Mouse (Mus musculus) thymus, postnatal 4 days (tissue): ENCODE measurements around the gene Greb1.

ENCODE experiments used
- DNase-seq: peaks from one replicate; pipeline ENCODE4 v3.0.0; 2021

The Greb1 gene

DNA sequence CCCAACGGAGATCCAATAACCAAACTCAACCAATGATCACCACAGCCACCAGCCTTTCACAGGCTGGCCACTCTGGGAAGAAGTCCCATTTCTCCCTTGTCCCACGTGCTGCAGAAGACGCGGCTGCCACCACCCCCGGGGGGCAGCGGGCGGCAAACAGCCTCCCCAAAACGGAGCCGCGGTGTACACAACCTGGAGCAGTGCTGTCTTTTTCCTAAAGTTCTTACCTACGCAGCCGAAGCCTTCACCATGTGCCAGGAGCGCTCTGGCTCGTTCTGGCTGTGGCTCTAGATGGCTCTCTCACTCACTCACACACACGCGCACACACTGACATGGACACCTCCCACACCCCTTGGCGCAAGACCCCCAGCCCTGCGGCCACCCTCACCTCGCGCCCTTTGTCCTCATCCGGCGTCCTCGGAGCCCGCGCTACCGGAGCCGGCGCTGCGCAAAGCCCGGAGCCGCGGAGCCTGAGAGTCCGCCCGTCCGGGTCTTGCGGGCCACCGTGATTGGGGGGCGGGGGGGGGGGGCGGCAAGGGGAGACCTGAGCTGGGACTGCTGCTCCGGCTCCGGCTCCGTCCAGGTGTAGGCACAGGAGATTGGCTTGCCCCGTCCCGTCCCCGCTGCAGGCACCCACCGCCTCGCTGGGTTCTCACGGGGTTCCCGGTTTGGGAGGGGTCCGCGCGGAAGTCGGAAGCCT is at the start of gene Greb1:
Greb1 (minus strand) TSS at position 628 of the 700 bp plus-strand sequence.
- DNase-seq: peak; percentile 53

DNA sequence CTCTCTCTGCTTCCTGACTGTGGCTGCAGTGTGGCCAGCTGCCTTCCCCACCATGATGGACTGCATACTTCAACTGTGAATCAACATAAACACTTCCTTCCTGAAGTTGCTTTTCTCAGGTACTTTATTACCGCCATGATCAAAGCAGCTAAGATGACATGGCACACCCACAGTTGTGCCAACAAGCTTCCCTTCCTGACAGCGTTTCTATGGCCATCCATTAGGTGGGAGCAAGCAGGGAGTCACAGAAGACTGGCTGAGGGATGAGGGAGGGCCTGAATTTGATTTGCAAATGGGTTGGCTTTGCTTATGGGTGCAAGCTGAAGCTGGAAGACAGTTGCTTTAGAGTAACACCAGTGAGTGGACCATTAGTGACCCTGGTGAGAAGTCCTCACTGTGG is 49.1 kb upstream of the Greb1 start:
- DNase-seq: no peak

DNA sequence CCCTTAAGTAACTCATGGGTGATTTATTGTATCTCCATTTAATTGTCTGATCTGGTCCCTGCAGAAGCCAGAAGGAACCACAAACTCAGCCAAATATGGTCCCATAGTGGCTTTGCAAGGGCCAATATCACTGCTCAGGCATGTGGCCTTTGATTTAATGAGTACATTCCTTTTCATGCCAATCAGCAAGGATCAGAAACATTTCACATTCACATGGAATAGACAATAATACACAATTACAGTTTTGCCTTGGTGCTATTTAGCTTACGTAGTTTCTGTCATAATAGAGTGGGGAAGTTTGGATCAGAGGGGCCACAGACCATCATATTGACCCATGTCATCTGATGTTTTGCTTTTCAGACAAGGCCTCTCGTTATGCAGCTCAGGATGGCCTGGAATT is 47.8 kb upstream of the Greb1 start:
- DNase-seq: no peak

DNA sequence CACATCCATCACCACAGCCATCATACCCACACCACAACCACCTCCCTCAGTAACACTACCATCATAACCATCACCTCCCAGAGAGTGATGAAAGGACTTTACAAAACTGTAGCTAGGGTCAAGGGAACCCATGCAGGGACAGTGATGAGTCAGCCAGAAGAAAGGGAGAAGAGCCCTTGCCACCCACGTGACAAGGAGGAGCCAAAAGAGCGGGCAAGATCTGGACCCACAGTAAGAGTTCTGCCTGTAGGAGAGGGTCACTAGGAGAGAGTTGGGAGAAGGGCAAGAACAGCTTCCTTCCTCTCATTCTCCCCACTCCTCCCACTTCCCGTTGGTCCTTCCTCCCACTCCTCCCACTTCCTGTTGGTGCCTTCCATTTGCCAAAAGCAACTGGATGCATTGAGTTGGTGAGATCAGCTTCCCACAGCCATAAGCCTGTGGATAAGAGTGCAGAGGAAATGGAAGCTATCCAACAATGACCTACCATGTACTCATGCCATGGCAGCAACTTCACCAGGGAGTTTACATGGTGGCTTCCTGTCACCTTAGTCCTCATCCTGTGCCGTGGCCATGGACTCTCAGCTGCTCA is 46.6 kb upstream of the Greb1 start:
- no peak for DNase-seq

DNA sequence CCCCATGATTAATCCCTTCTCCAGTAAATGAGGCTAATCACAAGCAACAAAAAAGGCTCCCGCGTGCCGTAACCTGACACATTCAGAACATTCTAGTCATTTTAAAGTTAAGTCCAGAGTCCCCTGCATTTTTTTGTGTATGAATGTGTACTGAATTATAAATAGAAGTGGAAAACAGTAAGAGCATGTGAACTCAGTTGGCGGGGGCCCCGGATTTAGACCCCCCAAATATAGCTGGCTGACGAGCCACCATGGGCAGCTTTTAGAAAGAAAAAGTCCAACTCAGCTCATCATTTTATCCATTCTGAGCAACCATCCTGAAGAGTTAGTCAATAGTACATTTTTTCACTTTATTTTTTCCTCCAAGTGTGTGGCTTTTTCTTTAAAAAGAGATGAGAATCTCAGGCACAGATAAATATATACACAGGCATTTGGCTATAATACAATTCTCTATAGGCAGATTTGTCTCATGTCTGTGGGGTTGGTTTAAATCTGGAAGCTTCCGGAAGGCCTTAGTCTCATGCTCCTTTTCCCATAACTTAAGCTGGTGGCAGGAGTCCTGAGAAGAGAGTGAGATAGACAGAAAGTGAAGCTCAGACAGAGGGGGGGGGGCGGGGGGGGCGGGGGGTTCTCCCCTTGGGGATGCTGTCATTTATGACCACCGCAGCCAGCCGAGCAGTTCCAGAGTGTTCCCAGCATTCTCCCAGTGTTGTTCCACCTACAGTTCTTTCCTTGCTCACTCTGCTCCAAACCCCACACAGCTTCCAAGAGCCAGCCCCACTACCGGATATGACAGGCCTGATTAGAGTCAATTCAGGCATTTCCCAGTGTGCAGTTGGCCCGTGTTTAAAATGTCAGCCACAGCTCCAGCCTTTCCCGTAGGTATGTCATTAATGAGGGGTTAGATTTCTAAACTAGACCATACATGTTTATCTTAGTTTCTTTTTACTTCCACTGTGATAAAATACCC is 44.2 kb upstream of the Greb1 start:
- no peak for DNase-seq

DNA sequence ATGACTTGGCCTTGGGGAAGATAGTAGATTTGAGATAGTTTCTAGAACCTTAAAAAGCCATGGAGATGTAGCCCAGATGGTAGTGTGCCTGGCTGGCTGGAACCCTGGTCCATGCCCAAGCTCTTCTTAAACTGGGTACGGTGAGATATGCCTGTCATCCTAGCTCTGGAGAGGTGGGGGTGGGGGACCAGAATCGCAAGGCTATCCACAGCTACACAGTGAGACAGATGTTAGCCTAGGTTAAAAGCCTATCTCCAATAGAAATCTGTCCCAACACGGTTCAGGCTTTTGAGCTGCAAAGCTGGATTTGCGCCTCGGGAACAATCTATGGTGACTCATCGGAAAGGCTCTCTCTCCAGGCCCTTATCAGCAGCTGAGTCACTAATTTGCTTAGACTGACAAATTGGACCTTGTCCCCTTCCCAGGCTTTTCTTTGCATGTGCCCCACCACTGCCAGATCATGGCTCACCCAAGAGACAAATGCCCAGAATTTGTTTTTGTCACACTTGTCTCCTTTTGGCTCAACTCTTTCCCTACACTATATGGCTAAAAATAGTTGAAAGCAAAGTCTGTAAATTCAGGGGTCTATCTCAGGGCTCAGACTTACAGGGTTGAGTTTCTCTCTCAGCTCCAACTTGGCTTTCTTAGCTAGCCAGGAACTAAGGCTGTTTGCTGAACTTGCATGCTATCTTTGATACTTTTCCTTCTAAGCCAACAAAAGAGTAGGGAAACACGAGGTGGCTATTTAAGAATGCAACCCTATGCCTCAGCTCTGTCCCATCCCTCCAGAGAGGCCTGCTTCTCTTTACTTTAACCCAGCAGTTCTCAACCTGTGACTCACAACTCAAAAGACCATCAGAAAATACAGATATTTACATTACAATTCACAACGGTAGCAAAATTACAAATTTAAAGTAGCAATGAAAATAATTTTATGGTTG is 40.4 kb upstream of the Greb1 start:
- DNase-seq: no peak

DNA sequence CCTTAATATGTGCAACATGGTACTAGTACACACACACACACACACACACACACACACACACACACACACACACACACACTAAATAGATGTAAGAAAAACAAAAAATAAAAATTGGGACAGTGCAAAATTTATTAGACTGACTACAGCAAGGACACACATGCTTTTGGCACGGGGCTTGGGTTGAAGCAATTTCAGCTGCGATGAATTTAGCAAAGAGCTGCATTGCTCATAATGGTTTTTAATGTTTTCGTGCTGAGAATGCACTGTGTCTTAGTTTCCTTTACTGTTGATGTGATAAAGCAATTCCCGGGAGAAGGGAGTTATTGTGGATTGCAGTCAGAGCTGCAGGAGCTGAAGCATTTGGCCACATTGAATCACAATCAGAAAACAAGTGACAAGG is 37.1 kb upstream of the Greb1 start:
- no peak for DNase-seq

DNA sequence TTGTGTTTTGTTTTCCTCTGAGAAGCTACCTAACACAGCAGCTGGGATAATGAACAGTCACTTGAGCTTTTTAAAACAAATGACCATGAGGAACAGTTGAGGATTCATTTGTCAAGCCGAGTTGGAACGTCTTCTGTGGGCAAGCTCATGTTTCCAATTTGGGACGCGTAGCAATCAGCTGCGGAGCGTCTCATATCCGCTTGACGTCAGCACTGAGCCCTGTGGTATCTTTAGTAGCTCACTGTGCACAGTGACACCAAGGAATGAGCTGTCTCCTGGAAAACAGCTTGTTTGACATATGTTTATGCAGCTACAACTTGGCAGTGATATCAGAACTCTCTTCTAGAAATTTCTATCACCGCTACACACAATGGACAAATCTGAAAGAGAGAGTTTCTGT is 35.5 kb upstream of the Greb1 start:
- no peak for DNase-seq

DNA sequence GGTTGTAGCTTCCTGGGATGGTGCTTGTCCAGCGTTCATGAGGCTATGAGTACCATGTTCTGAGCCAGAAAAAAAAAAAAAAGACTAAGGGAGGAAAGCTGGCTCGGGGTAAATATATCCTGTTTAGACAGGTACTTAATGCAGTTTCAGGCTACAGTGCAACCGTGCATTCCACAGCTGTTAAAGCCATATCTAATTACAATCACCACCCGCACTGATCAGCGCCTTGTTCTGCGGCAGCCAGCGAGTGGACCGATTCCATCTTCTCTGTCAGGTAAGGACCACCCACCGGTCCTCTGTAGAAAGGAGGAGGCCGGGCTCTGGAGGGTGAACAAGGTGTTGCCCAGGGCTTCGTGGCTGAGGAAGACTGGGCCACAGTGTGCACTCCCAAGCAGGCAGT is 34.0 kb upstream of the Greb1 start:
- no peak for DNase-seq

DNA sequence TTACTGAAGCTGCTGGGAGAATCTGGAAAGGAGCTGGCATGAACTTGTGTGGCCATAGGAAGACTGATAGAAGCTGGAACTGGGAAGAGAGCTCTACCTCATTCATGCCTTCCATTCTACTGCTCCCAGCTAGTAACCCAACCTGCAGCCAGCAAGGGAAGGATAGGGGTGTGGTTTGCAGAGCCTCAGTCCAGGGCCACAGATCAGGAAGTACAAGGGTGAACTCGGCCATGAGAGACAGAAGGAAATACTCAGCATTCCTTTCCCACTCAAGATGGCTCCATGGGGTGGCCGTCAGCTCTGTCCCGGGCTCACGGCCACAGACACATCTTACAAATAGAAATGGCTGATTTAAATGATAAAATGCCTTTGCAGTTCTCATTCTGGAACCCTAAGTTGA is 30.4 kb upstream of the Greb1 start:
- DNase-seq: no peak

DNA sequence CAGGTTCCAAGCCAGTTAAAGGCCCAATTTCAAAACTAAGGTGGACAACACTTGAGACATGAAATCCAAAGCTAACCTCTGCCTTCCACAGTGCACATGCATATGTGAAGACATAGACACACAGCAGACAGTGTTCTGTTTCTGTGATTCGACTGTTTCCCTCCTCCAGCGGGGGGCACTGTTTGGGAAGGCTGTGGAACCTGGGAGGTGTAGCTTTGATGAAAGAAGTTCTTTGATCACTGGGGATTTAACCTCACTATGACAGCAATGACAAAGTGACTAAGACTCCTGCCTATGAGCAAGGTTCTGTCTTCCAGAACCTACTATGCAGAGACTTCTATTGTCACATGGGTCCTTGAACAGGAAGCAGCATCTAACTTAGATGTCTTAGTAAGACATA is 29.1 kb upstream of the Greb1 start:
- peak; percentile 22 for DNase-seq

DNA sequence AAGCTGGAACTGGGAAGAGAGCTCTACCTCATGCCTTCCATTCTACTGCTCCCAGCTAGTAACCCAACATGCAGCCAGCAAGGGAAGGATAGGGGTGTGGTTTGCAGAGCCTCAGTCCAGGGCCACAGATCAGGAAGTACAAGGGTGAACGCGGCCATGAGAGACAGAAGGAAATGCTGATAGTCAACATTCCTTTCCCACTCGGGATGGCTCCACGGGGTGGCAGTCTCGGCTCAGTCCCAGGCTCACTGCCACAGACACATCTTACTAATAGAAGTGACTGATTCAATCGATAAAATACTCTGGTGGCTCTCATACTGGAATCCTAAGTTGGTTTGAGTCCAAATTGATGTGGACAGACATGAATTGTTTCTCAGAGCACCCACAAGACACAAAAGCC is 27.8 kb upstream of the Greb1 start:
- DNase-seq: no peak

DNA sequence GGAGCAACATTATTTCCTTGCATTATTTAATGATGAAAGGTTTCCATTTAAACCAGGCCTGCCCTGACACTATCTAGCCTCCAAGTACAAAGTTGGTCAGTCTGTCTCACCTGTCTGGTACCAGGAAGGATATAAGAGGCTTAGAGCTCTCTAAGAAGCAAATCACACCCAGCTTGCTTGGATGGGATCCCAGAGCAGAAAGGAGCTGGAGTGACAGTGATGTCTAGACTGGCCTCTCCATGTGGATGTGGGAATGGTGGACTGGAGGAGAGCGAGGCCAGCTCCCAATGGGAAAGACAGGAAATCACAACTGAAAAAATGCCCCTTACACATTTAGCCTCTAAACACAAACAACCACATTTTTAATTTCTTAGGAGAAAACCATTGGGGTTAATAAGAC is 23.0 kb upstream of the Greb1 start:
- DNase-seq: no peak

DNA sequence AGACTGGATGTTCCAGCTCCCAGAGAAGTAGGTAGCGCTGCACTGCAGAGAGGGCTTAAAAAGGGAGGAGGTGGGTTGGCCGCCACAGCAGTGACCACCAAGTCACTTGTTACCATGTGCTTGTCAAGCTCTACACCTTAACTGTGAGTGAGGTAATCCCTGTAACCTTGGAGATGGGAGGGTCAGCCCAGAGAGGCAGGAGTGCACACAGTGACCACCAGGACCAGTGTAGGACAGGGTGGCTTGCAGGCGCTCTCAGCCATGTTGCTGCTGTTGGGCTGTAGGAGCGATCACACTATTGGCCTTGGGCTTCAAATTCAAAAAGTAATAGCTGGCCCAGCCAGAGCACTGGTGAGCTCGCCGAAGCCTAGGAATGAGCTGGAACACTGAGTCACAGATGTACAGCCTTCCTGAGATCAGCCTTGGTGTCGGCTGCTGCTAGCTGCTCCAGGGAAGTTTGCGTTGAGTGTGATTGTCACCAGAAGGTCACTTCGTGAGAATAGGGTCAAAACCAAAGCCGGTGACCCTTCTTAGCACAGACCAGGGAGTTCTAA is 21.6 kb upstream of the Greb1 start:
- DNase-seq: no peak

DNA sequence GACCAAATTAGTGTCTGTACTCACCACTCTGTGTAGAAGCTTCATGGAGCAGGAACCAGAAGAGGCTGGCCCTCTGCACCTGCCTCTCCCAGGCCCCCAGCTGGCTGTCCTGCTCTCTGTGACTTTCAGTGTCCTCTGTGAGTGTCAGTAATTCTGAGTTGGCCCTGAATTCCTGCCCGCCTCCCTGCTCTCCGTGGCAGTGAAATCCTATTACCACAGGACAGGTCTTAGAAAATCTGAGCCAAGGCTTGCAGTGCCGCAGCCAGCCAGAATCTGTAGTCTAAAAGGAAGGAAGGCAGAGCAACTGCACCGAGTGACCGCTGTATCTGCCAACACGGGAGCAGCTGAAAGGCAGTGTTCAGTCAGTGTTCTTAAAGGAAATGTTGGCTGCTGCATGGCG is 20.1 kb upstream of the Greb1 start:
- no peak for DNase-seq

DNA sequence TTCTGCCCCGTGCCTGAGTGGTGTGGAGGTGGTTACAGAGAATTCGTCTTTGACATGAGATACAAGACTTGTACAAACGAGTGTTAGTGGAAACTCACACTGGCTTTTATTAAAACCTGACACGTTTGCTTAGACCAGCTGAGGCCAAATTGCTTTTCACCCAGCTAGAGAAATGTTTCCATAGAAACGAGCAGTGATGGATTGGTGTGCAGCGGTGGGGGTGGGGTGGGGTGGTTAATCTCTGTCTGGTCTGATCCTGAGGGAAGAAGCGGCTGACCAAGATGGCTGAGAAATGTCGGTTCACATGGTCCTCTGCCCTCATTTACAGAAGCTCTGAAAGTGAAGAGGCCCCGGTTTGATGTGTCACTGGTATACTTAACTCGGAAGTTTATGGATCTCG is 17.8 kb upstream of the Greb1 start:
- no peak for DNase-seq

DNA sequence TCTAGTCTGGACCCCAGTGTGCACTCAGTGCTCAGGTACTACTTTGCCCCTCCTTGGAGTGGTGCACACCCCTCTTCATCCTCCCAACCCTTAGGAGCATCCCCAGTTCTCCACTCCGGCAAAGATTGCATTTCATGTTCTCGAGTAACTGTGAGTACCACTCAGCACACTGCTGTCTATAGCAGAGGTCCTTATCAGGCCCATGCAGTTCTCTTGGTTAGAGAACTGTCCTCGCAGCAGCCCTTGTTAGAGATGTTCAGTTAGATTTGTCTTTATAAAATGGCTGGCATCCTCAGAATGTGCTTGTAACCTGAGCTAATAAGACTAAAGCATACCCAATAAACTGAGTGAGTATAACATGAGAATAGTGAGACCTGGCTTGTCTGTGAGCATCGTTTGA is 16.5 kb upstream of the Greb1 start:
- no peak for DNase-seq

DNA sequence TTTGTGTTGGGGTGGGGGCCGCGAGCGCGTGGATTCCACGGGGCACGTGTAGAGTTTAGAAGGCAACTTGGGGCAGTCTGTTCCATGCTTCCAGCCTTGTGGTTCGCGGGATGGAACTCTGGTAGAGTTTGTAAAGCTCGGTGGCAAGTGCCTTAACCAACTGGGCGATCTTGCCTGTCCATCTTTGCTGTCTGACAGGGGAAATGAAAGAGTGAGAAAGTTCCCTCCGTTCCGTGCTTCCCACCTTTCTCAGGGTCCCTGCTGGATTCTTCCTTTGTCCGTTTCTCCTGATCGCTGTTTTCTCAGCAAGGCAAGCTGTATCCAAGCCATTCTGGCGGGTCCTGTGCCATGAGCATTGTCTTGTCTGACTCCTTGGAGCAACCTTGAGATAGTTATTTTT is 10.8 kb upstream of the Greb1 start:
- DNase-seq: no peak

DNA sequence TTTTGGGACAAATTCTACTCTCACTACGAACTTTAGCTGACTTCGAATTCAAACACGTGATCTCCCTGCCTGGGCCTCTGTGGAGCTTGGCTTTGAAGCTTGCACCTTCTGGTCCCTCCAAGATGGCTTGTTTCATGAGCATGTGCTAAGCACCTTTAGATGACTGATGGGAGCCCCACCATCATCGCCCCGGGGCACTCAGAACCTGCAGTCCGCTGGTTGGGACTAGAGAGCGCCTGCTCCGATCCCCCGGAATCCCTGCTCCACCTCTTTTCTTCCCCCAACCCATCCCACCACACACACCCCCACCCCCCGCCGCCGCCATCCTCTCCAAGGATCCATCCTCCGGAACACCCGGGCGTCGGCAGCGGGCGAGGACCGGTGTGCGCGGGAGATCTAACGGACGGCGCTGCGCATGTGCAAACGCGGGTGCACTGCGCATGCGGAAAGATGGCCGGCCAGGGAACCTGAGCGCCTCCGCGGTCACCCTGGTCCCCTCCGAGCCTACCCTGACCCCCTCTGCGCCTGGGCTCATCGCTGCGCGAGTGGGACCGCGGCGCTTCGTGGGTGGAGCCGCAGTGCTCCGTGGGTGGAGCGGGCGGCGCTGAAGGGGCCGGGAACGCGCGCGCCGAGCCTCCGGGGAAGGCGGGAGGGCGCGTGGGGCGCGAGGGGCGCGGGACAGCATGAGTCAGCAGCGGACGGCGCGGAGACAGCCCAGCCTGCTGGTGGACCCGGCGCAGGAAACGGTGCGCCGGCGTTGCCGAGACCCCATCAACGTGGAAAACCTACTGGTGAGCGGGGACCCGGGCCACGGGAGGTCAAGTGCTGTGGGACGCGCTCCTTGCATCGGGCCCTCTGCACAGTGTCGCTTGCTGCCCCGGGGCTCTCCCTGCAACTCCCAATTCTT is 10.1 kb upstream of the Greb1 start, which contains the start of gene E2f6:
E2f6 (plus strand) TSS at position 439 of the 907 bp plus-strand sequence.
- DNase-seq: peak; percentile 89

DNA sequence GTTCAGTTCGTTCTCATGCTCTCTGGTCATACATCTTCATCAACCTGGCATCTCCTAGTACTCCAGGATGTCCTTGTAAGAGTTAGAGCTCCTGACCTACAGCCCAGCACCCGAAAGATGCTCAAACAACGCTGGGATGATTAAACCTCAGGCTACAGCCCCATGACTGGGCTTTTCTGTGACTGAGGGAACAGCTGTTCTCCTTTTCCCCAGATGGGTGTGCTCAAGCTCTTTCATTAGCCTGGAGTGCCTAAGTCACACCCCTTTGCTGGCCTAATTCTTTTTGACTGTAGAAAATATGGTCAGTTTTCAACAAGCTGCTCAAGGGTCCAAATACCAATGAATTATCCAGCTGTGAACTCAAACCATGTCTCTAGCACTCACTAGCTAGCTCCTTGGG is 7.4 kb upstream of the Greb1 start:
- DNase-seq: peak; percentile 27

DNA sequence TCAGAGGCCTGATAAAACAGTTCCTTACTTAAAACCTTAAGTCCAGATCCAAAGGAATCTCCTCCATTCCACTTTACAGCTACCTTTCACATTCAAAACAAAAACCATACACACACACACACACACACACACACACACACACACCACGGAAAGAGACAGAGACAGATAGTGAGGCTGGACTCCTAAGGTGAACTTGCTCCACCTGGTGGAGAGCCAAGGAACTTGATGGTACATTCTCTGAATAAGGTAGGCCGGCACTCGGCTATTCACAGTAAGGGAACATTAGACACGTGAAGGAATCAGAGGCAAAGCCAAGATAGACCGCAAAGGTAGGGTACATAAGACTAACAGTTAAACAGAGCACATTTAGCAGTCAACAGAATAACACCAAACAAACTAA is 4.8 kb upstream of the Greb1 start:
- DNase-seq: peak; percentile 88
